Mouse (Mus musculus): ENCODE data around the gene Clec18a.
"Not testable (repeated sequence)": the region's sequence is repeated elsewhere in the genome, so short reads cannot be mapped to it uniquely, and the experiment has no call there.

Clec18a gene

DNA sequence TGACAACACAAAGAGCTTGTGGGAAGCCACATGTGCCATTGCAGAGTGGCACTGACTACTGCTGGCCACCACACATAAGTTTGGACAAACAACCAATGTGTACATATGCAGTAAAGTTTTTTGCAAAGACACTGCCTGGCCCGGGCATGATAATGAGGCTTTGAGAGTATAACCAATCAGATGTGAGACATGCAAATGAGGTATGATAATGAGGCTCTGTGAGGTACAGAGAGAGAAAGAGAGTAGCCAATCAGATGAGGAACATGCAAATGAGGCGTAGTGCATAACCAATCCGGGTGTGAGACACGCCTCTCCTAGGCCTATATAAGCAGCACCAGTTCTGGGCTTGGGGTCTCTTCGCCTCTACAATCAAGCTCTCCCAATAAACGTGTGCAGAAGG is at the start of gene Clec18a:
TSS of gene Clec18a (minus strand) at position 101 of the 400 bp plus-strand sequence.
- DNase-seq (ENCODE audit: low spot score), result not testable (repeated sequence)

DNA sequence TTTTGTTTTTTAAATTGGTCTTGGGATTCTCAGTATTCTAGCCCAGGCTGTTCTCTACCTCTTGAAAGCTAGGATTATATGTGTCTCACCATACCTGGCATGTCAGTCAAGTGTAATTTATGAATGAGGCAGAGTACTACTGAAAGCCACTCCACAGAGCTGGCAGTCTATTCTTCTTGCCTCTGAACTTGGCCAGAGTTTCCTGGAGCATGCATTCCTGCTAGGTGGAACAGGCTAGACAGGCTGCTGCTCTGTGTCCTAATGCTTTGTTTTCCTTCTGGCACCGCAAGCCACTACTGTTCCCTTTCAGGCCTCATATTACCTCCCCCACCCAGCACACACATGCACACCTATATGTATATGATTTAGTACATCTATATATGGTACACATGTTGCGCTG is 38.5 kb upstream of the Clec18a start:
- no peak for DNase-seq (ENCODE audit: low spot score)

DNA sequence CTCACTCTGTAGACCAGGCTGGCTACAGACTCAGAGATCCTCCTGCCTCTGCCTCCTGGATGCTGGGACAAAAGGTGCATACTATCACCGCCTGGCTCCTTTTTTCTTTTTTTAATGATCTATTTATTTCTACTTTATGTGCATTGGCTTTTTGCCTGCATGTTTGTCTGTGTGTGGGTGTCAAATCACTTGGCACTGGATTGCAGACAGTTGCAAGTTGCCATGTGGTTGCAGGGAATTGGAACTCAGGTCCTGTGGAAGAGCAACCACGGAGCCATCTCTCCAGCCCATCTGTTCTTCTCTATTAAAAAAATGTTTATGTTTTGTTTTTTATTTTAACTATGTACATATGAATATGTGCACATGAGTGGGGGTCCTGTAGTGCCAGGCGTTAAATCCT is 27.3 kb upstream of the Clec18a start:
- no peak for DNase-seq (ENCODE audit: low spot score)

DNA sequence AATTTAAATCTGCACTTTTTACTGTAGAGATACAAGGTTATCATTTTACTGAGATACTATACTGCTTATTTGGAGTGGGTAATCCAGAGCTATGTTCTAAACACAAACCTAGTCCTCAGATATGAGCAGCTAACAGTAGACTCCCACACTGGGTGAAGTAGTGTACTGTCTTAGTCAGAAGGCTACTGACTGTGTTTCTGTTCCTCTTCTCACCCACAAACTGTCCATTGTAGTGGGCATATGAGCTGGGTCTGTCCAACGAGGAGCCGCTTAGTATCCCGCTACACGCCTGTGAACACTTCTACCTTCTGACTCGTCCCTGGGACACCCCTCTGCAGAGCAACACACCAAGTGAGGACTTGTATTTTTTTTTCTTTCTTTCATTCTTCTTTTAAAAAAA is 22.7 kb upstream of the Clec18a start:
- no peak for DNase-seq (ENCODE audit: low spot score)

DNA sequence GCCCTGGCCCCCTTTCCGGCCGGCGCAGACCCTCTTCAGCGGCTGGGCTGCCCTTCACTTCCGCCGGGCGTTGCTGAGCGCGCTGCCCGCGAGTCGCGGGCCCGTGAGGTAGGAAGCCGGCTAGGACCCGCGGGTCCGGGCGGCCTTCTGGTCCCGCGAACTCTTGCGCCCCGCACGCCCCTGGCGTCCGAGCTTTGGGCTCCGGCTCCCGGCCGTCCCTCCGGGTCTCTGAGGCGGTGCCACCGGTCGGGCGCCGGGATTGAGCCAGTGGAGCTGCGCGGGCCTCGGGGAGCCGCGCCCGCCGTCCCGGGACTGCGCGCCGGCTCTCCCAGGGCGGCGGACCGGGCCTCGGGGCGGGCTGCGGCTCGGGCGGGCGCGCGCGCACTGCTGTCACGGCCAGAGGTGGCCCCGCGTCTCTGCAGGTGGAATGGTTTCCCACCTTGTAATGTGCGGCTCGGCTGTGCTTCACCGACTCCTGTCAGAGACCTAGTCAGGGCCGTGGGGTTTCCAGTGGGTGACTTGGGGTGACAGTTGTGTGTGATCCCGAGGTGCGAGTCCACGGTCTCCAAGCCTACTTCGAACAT is 2.6 kb upstream of the Clec18a start:
- DNase-seq (ENCODE audit: low spot score), result peak; percentile 51

DNA sequence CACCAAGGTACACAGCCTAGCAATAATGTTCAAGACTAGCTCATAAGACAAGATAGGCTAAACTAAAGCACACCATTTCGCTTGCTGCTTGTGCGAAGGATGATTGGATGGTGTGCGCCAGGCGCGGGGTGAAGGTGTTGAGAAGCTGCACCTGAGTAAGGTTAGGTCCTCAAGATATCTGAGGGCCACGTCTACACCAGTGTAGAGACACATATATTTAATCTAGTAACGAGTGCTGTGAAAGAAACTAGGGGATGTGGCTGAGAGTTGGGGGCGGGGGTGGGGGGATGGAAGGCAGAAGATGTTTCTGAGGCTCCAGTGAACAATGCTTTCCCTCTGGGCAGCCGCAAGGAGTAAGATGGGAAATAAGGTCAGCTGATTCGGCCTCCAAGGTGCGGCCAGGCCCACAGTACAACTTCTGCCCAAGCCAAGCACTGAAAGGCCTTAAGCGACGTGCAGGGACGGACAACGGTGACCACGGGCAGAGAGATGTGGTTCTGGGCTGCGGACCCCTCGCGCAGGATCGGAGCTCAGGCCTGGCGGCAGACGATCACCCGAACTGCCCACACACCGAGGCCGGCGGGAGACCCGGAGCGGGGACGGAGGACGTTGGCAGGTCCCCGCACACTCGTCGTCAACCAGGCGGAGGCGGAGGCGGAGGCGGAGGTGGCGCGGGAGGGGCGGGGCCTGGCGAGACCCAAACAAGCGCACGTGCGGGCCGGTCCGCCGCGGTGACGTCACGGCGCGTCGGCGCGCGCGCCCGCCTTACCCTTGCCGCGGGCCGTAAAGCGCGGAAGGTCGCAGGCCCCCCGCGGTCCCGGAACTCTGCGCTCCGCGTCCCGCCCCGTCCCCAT is 1.9 kb upstream of the Clec18a start, which contains the start of gene Pdpr:
TSS of gene Pdpr (plus strand) at position 766 of the 854 bp plus-strand sequence.
- peak; percentile 94 for DNase-seq (ENCODE audit: low spot score)

DNA sequence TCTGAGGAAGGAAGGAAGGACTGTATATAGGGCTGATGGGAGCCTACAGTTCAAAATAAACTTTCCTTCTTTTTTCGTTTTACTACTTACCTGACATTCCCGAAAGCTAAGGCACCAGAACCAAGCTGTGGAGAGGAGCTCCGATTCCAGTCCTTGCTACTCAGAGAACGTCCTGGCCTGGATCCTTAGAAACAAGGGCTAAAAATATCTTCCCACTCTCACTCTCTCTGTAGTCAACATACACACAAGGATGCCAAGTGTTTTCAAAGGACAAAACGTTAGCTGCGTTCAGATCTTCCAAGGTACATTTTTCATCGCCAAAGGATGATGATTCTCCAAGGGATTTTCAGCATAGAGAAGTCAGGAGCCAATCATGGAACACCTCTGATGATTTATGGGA is 520 bp downstream of the Clec18a start:
- no peak for DNase-seq (ENCODE audit: low spot score)

DNA sequence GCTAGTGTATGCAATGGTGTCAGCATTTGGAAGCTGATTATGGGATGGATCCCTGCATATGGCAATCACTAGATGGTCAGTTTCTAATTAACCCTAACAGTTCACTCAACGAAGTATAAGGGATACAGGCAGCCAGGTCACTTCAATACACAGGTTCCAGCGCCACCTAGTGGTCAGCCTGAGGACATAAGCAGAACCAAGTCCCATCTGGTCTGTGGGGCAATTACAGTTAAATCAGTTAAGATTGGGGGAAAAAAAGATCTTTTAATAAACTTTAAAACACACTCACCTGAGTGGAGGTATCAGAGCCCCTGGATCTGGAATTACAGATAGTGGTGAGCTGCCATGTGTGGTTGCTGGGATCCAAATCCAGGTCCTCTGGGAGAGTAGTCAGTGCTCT is 2.1 kb downstream of the Clec18a start:
- DNase-seq (ENCODE audit: low spot score), result peak; percentile 86

DNA sequence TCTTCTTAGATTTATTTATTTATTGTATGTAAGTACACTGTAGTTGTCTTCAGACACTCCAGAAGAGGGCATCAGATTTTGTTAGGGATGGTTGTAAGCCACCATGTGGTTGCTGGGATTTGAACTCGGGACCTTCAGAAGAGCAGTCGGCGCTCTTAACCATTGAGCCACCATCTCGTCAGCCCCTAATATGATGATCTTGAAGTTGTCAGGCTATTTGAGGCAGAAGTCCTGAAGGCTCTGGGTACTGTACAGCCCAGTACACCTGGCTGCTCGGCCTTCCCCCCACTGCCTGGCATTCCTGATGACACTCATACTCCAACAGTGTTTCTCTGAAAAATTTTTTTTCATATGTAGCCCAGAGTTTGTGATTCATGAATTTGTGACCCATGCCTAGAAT is 8.3 kb downstream of the Clec18a start:
- DNase-seq (ENCODE audit: low spot score), result not testable (repeated sequence)

DNA sequence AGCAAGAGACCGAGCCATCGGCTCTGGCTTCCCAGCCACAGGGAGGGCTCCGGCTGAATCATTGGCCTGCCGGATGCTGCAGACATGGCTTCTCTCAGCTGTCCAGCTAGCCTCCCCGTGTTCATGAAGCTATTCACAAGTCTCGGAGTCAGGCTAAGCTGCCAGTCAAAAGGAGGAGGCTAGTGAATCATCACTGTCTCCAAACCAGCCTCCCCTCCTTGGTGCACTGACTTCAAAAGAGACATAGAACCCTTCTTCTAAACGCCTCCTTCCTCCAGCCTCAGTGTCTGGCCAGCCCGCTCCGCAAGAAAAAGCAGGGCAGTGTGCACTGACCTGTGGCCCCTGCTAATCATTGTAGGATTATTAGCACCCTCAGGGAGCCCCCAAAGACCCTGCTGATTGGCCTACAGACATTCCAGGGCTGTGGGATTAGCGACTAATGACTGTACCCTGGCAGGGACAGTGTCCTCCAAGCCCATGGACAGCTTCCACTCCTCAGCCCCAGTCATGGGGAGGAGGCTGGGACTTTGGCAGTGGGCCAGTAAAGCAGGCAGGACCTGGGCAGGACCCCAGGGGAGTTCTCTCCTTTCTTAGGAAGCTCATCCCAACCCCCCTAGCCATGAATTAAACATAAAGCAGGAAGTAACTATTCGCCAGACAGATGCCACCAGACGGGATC is 10.5 kb downstream of the Clec18a start:
- DNase-seq (ENCODE audit: low spot score), result peak; percentile 84

DNA sequence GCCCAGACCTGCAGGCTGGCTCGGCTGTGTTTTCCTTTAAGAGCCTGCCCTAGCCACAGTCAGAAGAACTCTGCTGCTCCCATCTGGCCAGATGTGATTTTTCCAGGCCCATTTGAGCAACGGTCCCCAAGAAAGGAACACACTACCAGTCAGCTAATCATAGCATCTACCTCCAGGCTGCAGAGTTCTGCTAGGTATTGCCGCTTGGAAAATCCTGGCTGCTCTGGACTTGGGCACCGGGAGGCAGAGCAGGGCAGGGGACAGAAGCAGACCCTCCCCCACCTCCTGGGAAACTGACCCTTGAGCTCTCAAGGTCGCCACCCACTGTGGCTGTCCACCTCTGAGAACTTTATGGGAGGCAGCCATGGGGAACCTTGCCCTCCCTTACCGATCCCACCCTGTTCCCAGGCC is 12.4 kb downstream of the Clec18a start:
- DNase-seq (ENCODE audit: low spot score), result peak; percentile 88

DNA sequence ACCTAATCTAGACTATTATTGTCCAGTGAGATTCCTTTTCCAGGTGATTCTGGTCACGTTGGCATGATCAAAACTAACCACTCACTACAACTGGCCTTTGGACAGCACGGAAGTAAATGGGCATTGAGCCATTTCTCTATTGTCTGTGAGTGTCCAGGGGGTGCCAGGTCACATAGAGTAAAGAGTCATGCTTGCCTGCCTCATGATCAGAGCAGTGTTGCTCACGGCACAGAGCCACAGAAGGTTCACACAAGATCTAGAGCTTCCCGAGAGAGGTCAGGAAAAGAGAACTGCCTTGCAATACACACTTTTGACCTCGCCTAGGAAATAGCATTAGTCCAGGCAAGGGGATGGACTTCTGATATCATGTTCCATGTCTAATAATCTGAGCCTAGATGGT is 12.8 kb downstream of the Clec18a start:
- DNase-seq (ENCODE audit: low spot score), result no peak

DNA sequence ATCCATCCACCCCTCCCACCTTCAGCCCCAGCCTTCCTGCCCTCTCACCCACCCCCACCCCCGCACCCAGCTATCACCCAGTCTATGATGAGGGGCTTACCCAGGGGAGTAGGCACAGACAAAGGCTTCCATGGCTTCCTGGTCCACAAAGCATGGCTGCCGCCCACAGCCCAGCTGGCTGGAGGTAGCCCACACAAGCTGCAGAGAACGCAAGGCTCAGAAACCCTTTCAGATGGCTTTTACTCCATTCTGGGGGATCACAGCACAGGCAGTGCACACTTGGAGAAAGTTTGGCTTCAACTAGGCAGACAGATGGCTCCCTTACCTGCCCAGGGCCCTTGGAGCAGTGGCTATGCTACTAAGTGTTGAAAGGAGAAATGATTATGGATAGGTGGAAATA is 16.3 kb downstream of the Clec18a start:
- DNase-seq (ENCODE audit: low spot score), result no peak

DNA sequence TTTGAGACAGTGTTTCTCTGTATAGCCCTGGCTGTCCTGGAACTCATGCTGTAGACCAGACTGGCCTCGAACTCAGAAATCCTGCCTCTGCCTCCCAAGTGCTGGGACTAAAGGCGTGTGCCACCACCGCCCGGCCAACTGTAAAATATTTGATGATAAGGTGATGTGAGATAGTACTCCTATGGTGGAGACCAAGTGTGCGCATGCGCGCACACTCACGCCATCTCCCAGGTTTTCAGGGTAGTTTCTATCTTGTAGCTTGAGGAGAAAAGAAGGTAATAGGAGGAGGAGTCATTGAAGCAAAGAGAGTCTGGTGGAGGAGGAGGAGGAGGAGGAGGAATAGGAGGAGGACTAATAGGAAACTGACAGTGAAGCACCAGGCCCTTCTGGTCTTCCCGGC is 23.6 kb downstream of the Clec18a start:
- not testable (repeated sequence) for DNase-seq (ENCODE audit: low spot score)

DNA sequence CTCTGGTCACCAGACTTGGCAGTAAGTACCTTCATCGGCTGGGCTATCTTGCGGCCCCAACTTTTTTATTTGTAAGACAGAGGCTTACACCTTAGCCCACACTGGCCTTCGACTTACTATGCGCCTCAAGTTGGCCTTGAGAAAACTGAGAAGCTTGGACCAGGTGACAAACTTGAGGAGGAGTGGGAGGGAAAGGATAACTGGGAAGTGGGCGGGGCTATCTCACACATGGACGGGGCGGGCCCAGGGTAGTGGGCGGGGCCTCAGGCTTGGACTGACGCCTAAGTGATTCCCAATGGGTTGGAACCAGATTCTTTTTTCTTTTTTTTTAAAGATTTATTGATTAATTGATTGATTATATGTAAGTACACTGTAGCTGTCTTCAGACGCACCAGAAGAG is 24.8 kb downstream of the Clec18a start:
- DNase-seq (ENCODE audit: low spot score), result no peak

DNA sequence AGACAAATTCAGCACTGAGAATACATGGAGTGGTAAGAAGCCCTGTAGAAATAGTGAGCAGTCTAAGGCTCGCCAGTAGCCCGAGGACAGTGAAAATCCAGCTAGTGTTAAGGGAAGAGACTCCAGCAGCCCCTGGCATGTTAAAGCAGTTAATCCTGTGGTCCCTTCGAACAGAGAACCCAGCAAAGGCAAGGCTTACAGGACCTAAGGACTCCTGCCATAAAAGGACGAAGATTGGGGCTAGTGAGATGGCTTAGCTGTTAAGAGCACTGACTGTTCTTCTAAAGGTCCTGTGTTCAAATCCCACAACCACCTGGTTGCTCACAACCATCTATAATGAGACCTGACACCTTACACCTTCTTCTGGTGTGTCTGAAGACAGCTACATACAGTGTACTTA is 25.9 kb downstream of the Clec18a start:
- no peak for DNase-seq (ENCODE audit: low spot score)

DNA sequence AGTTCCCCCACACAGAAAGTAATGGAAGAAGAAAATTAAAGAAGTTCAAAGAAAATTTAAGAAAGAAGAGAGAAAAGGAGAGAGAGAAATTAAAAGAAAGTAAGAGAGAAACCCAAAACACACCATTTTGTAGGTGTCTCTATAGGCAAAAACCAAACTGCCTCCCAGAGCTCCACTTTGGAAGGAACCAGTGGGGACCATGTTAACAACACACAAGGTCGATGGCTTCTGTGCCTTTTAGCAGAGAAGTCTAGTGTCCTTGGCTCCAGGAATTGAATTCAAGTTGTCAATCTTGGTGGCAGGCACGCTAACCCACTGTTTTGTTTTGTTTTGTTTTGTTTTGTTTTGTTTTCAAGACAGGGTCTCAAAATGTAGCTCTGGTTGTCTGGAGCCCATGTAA is 29.3 kb downstream of the Clec18a start:
- peak; percentile 19 for DNase-seq (ENCODE audit: low spot score)

DNA sequence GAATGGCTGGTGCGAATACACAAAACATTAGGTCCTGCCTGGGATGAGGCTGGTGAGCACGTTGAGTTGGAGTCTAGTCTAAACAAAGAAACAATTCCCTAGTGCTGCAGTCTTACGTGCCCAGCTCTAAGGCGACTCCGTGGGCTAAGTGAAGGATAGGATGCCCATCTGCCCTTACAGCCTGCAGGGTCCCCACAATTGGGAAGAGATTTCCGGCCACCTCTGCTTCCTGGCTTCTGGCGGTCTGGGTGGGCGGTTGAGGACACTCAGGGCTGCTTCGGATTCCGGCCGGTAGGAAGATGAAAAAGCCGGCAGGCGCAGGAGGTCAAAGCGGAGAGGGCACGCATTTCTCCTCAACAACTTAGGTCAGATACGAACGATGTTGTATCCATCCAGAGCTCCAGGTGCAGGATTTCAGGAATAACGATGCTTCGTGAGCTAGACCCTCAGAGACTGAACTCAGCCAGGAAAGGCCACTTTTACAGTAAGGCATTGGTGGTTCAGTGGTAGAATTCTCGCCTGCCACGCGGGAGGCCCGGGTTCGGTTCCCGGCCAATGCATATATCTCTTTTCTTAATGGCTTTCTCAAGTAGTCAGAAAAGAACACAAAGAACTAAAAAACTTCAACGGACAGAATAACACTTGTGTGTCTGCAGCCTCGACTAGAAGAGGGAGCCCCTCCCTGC is 30.0 kb downstream of the Clec18a start:
- peak; percentile 96 for DNase-seq (ENCODE audit: low spot score)

DNA sequence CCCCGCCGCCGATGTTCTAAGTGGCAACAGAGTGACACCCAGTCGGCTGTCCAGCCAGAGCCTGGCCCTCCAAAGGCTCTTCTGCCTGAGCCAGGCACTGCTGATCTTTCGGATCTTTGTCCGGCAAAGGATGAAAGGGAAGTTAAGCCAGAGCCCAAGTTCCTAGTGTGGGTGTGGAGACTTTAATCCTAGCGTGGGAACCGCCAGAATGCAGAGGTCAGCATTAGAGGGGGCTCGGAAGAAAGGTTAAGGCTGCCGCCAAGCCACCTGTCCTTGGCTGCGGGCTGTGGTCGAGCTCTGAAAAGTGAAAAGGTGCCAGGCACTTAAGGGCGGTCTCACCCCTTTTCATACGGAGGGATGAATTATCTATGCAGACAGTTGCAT is 30.5 kb downstream of the Clec18a start:
- DNase-seq (ENCODE audit: low spot score), result no peak

DNA sequence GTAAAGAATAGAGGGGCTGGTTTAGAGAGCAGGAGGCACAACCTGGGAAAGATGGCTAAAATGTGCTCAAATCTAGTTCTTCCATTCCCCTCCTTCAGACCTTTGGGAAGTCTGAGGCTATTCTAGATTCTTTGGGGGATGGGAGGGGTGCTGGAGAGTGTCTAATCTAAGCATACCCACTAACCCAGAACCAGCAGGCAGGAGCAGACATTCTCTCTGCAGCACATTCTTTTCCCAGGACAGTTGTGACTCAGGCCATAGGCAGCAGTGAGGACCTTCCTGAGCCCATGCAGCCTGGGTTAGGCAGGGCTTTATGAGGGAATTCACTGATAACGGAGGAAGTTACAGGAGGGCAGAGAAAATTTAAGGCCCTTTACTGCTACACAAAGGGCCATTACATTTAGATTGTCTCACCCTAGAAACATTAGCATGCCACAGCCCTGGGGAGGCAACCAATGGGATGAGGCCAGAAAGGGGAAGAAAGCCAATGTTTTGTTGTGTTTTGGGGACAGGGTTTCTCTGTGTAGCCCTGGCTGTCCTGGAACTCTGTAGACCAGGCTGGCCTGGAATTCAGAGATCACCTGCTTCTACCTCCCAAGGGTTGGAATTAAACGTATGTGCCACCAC is 33.2 kb downstream of the Clec18a start:
- peak; percentile 44 for DNase-seq (ENCODE audit: low spot score)

DNA sequence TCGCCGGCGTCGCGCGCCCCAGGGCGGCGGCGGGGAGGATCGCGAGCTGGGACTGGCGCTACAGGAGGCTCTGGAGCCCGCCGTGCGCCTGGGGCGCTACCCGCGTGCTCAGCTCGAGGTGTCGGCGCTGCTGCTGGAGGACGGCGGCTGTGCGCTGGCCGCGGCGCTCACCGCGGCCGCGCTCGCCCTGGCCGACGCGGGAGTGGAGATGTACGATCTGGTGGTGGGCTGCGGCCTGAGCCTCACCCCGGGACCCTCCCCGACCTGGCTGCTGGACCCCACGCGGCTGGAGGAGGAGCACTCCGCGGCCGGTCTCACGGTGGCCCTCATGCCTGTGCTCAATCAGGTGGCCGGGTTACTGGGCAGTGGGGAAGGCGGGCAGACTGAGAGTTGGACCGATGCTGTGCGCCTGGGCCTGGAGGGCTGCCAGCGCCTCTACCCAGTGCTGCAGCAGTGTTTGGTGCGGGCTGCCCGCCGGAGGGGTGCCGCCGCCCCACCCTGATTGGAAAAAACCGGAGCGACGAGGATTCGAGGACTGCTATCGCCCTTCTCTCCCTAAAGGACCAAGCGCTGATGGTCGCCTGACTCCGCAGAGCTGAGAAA is 35.4 kb downstream of the Clec18a start:
- DNase-seq (ENCODE audit: low spot score), result peak; percentile 80

Data from MN1 (cell line).